In the genomic region with DNA sequence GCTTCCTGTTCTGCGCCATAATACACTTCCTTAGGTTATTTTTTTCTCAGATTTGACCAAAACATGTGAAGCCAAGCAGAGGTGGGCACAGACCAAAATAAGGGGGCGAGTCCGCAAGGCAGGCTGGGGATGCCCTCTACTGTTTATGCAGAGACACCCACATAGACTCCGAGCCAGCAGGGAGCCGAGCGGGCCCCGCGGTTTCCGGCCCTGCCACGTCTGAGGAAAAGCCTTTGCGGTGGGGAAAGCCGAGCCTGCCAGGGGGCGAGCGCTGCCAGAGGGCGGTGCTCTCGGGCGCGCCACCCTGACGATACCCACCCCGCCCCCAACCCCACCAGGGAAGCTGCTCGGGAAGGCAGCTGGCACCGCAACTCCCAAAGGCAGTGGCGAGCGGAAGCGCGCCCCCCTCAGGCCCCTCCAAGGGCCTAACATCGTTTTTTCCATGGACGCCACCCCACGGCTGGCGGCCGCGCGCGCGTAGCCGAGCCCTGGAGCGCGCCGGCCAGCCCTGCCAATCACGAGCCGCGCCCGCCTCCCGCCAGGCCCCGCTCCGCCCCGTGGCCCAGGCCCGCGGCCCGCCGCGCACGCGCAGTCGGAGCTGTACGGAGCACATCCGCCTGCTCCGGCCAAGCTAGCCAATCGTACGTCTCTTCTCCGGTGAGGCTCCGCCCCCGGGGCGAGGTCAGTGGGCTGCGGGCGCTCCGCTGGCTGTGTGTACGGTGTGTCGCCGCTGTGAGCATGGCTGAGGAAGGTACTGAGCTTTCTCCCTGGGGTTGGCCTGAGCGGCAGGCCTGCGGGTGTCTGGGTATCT, we compare ENCODE assay signal across 8 mouse cellular contexts. TPM values are rescaled to one million over a fixed set of nuclear protein-coding genes. Genes with fewer than 3 reads are reported as not detected.
DNase-seq lines count a peak whose midpoint lies in the region; ATAC-seq and TF ChIP-seq lines count a peak whose summit lies in the region.

A gene (plus strand): TSS at position 612 of the 811 bp plus-strand sequence.

- TF ChIP-seq POLR2A in cortical plate, adult 2 months (IDR thresholded peaks at IDR 0.05; ENCODE audit: extremely low read depth, insufficient read depth, low read length), result peak; percentile 88

- 0 out of 2 replicates have a peak, but pooled peaks have one; percentile 12 for TF ChIP-seq CTCF in cortical plate, adult 2 months (IDR thresholded peaks at IDR 0.05; ENCODE audit: extremely low read depth, insufficient read depth, low read length)

- peaks cover 38% of the 10 kb centered on the region for H3K36me3 ChIP-seq in megakaryocyte, embryonic 14.5 days (replicated peaks; ENCODE audit: low read length)

- DNase-seq in gastrocnemius, adult 8-10 months (ENCODE audit: low spot score in 2 of 2), result peak; percentile 98 to 99
- peak; percentile 84 for DNase-seq in hindlimb bud, embryonic 11.5 days (ENCODE audit: extremely low spot score, low read depth, low spot score)
- DNase-seq in left cerebral cortex, adult 8-10 months (ENCODE audit: low spot score in 2 of 2), result peak; percentile 95 to 99
- peak; percentile 99 to 100 for DNase-seq in right cerebral cortex, postnatal 10 days (ENCODE audit: low spot score in 2 of 2)
- peak; percentile 99 for DNase-seq in urinary bladder, postnatal 25 days (ENCODE audit: low spot score)

- H3K4me3 ChIP-seq in cortical plate, adult 2 months (ENCODE audit: insufficient read depth, low read length), result peak within 1 kb of the TSS; percentile 63
- peak within 1 kb of the TSS; percentile 94 for H3K4me3 ChIP-seq in megakaryocyte, embryonic 14.5 days (replicated peaks)

- H3K27me3 ChIP-seq in megakaryocyte, embryonic 14.5 days (replicated peaks), result no peaks in the 10 kb centered on the region

- H3K4me1 ChIP-seq in cortical plate, adult 2 months (ENCODE audit: control insufficient read depth, insufficient read depth, low read length), result peaks cover 1% of the 10 kb centered on the region; the same call in 1 of the 2 replicates
- peaks cover 34% of the 10 kb centered on the region for H3K4me1 ChIP-seq in megakaryocyte, embryonic 14.5 days

- no peaks in the 10 kb centered on the region for H3K9me3 ChIP-seq in megakaryocyte, embryonic 14.5 days

- H3K27ac ChIP-seq in cortical plate, adult 2 months (ENCODE audit: insufficient read depth, low read length), result peak within 1 kb of the TSS; percentile 89

- ATAC-seq in activated CD4-positive, CD25-positive, alpha-beta regulatory T cell, adult 4 months, result peak; percentile 75

RNA-seq across cellular contexts. Expression of the gene that starts here (rescaled TPM):
- 100 to 1,000 TPM; 132 to 161 TPM for polyA plus RNA-seq in activated CD4-positive, CD25-positive, alpha-beta regulatory T cell, adult 4 months (2017; shearing (Covaris generic))
- 64.9 and 69.6 TPM in 2 replicates for polyA plus RNA-seq in cortical plate, adult 2 months (2012; rRNA removed)
- total RNA-seq in gastrocnemius, adult 8-10 months (2022), result 10 to 100 TPM; 78.5 to 91.6 (median 81.7) TPM
- total RNA-seq in left cerebral cortex, adult 8-10 months (2022), result 10 to 100 TPM; 88.3 to 92.5 (median 89.9) TPM
- polyA plus RNA-seq in megakaryocyte, embryonic 14.5 days (2012; ENCODE audit: insufficient read depth, low replicate concordance), result 4.5 and 9.7 TPM in 2 replicates

Comparison
In these comparisons a context has a peak if more than half of its experiments do, and no peak if none do; other contexts are left out.
1. Peak in every context shown above with its lines: DNase-seq, ATAC-seq, H3K4me3 ChIP-seq and H3K27ac ChIP-seq.